Mouse (Mus musculus) liver, embryonic 14.5 days (tissue): ENCODE results near the gene Ythdf1.

Source experiments
- CTCF ChIP-seq: IDR thresholded peaks from 2 replicates; pipeline ENCODE4 v1.5.1; 2016; ENCODE audit warnings: antibody characterized with exemption, low read depth, control low read depth
- EP300 ChIP-seq: IDR thresholded peaks from 2 replicates; pipeline ENCODE4 v1.6.1; 2016; ENCODE audit warnings: antibody characterized with exemption, low read depth

- TF ChIP-seq CTCF (no peak), EP300 (no peak)
These were observed 26.6 kb downstream of the Ythdf1 start for GRCm38 (mm10) chr2:180894029-180894623.
